Mouse (Mus musculus): ENCODE data around the gene Pth1r. TPM values are rescaled to one million over a fixed set of nuclear protein-coding genes. Genes with fewer than 3 reads are reported as not detected.

Pth1r gene
- polyA plus RNA-seq, 1 experiment from 2014 or later = 46.3 TPM

DNA sequence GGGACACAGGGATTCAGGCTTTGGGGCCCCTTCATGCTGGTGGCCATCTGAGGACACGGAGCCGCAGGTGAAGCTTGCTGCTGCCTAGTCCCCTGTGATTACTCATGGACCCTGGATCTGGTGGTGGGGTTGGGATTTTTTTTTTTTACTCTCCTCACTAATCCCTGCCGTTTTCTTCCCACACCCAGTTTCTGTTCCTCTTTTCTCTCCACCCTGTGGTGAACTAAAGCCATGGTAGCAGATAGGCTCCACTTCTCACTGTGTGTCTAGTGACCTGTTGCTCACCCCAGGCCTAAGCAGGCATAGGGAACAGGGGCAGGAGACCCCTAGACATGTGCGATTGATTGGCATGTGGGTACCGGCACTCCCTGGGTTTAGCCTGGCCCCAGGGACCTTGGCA is 40.2 kb downstream of the Pth1r start:
- H3K9me3 ChIP-seq = no peaks in the 10 kb centered on the region
- H3K36me3 ChIP-seq (replicated peaks) = peaks cover 44% of the 10 kb centered on the region
- 80% methylated on average over 5 of the region's 5 CpGs for WGBS
- H3K27ac ChIP-seq (replicated peaks) = no peak overlapping the region
- H3K4me1 ChIP-seq = peaks cover 12% of the 10 kb centered on the region
- no peaks in the 10 kb centered on the region for H3K27me3 ChIP-seq (replicated peaks; ENCODE audit: low read depth, poor library complexity, severe bottlenecking)
- DNase-seq (ENCODE audit: low spot score) = no peak
- no peak overlapping the region for H3K4me3 ChIP-seq

DNA sequence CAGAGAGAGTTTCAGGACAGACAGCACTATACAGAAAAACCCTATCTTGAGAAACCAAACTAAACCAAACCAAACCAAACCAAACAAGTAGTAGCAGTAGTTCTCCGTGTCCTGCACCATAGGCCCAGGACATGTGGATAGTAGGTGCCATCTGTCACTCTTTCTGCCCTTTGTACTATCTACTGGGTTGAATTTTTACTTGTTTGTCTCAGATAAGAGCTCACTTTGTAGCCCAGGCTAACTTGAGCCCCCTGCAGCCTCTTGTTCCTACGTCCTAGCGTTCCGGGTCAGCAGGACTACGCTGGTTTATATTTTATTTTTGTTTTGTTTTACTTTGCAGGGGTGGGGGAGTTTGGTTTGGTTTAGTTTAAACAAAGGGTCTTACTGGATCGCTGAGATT is 43.0 kb downstream of the Pth1r start:
- Histone ChIP-seq H3K4me3 (no peak overlapping the region), H3K4me1 (peaks cover 4% of the 10 kb centered on the region; the same call in 1 of the 2 replicates), H3K36me3 (replicated peaks) (peaks cover 51% of the 10 kb centered on the region), H3K27me3 (replicated peaks; ENCODE audit: low read depth, poor library complexity, severe bottlenecking) (no peaks in the 10 kb centered on the region), H3K9me3 (no peaks in the 10 kb centered on the region), H3K27ac (replicated peaks) (no peak overlapping the region)
- DNase-seq (ENCODE audit: low spot score) = no peak
- WGBS = 93% methylated on average over 6 of the region's 6 CpGs

DNA sequence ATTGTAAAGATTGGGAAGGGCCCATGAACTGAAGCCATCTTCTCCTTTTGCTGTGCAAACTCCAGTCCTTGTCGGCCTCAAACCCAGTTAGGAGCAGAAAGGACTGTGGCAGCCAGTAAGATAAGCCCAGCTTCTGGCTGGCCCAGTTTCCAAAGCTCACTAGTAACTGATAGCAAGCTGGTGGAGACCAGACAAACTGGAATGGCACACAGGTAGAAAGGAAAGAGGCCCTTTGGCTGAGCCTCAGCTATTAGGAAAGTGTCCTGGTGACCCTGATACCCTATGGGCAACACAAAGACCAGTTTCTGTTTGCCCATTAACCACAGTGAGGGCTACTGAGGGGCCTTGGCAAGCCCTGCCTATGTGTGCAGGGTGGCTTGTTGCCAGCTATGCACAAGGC is 44.1 kb downstream of the Pth1r start:
- no peak overlapping the region for H3K4me3 ChIP-seq
- peaks cover 4% of the 10 kb centered on the region; the same call in 1 of the 2 replicates for H3K4me1 ChIP-seq
- peaks cover 40% of the 10 kb centered on the region for H3K36me3 ChIP-seq (replicated peaks)
- no peaks in the 10 kb centered on the region for H3K27me3 ChIP-seq (replicated peaks; ENCODE audit: low read depth, poor library complexity, severe bottlenecking)
- no peak for DNase-seq (ENCODE audit: low spot score)
- no peak overlapping the region for H3K27ac ChIP-seq (replicated peaks)
- H3K9me3 ChIP-seq = no peaks in the 10 kb centered on the region
- WGBS = 79% methylated on average over 1 of the region's 1 CpGs

- DNase-seq (ENCODE audit: low spot score) = no peak
- H3K36me3 ChIP-seq (replicated peaks) = peaks cover 52% of the 10 kb centered on the region
- no peak overlapping the region for H3K4me3 ChIP-seq
- H3K27ac ChIP-seq (replicated peaks) = no peak overlapping the region
- no peaks in the 10 kb centered on the region for H3K27me3 ChIP-seq (replicated peaks; ENCODE audit: low read depth, poor library complexity, severe bottlenecking)
- H3K9me3 ChIP-seq = no peaks in the 10 kb centered on the region
- 78% methylated on average over 12 of the region's 12 CpGs for WGBS
- H3K4me1 ChIP-seq = no peaks in the 10 kb centered on the region
Measured at GRCm38 (mm10) chr9:110701114-110702032, 45.6 kb downstream of the Pth1r start.

DNA sequence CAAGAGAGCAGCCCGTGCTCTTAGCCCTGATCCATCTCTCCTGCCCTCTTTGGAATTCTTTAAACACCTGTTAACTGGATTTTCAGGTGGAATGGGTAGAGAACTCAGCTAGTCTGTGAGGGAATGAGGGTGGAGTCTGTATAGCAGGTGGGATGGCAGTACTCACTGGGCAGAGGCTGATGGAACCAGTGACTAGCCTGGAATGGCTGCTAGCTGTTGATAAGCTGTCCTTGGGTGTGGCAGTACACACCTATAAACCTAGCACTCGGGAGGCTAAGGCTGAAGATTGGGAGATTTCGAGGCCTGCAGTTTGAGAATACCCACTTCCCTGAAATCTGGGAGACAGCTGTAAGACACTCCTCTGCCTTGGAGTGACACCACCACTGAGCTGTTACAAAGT is 47.4 kb downstream of the Pth1r start:
- Histone ChIP-seq H3K4me3 (no peak overlapping the region), H3K27me3 (replicated peaks; ENCODE audit: low read depth, poor library complexity, severe bottlenecking) (no peaks in the 10 kb centered on the region), H3K9me3 (no peaks in the 10 kb centered on the region), H3K27ac (replicated peaks) (no peak overlapping the region), H3K36me3 (replicated peaks) (peaks cover 61% of the 10 kb centered on the region), H3K4me1 (no peaks in the 10 kb centered on the region)
- 93% methylated on average over 3 of the region's 3 CpGs for WGBS
- DNase-seq (ENCODE audit: low spot score) = no peak

GRCm38 (mm10) chr9:110697465-110697864 is 49.5 kb downstream of the Pth1r start:
- Histone ChIP-seq H3K27ac (replicated peaks) (no peak overlapping the region), H3K36me3 (replicated peaks) (peaks cover 76% of the 10 kb centered on the region), H3K27me3 (replicated peaks; ENCODE audit: low read depth, poor library complexity, severe bottlenecking) (no peaks in the 10 kb centered on the region), H3K4me3 (no peak overlapping the region), H3K4me1 (no peaks in the 10 kb centered on the region), H3K9me3 (no peaks in the 10 kb centered on the region)
- 91% methylated on average over 3 of the region's 3 CpGs for WGBS
- DNase-seq (ENCODE audit: low spot score) = no peak

GRCm38 (mm10) chr9:110696427-110696826 is 50.5 kb downstream of the Pth1r start:
- peaks cover 69% of the 10 kb centered on the region for H3K36me3 ChIP-seq (replicated peaks)
- 91% methylated on average over 5 of the region's 5 CpGs for WGBS

GRCm38 (mm10) chr9:110695165-110695755 is 51.7 kb downstream of the Pth1r start:
- Histone ChIP-seq H3K4me1 (no peaks in the 10 kb centered on the region), H3K27ac (replicated peaks) (no peak overlapping the region), H3K4me3 (no peak overlapping the region), H3K9me3 (no peaks in the 10 kb centered on the region), H3K27me3 (replicated peaks; ENCODE audit: low read depth, poor library complexity, severe bottlenecking) (no peaks in the 10 kb centered on the region), H3K36me3 (replicated peaks) (peaks cover 59% of the 10 kb centered on the region)
- DNase-seq (ENCODE audit: low spot score) = no peak
- WGBS = 81% methylated on average over 4 of the region's 4 CpGs

More at GRCm38 (mm10) chr9:110696427-110696826, 50.5 kb downstream of the Pth1r start:
- Histone ChIP-seq H3K9me3 (no peaks in the 10 kb centered on the region), H3K27me3 (replicated peaks; ENCODE audit: low read depth, poor library complexity, severe bottlenecking) (no peaks in the 10 kb centered on the region), H3K4me3 (no peak overlapping the region), H3K27ac (replicated peaks) (no peak overlapping the region), H3K4me1 (no peaks in the 10 kb centered on the region)
- DNase-seq (ENCODE audit: low spot score) = no peak

GRCm38 (mm10) chr9:110689261-110689779 is 57.6 kb downstream of the Pth1r start:
- 88% methylated on average over 8 of the region's 8 CpGs for WGBS
- Histone ChIP-seq H3K4me1 (peaks cover 26% of the 10 kb centered on the region), H3K9me3 (no peaks in the 10 kb centered on the region), H3K4me3 (no peak overlapping the region), H3K36me3 (replicated peaks) (peaks cover 20% of the 10 kb centered on the region), H3K27ac (replicated peaks) (no peak overlapping the region), H3K27me3 (replicated peaks; ENCODE audit: low read depth, poor library complexity, severe bottlenecking) (no peaks in the 10 kb centered on the region)
- no peak for DNase-seq (ENCODE audit: low spot score)

GRCm38 (mm10) chr9:110687846-110688245 is 59.1 kb downstream of the Pth1r start:
- no peaks in the 10 kb centered on the region for H3K27me3 ChIP-seq (replicated peaks; ENCODE audit: low read depth, poor library complexity, severe bottlenecking)
- WGBS = 90% methylated on average over 2 of the region's 2 CpGs
- no peaks in the 10 kb centered on the region for H3K9me3 ChIP-seq
- H3K4me3 ChIP-seq = no peak overlapping the region
- no peak for DNase-seq (ENCODE audit: low spot score)
- no peak overlapping the region for H3K27ac ChIP-seq (replicated peaks)
- peaks cover 38% of the 10 kb centered on the region for H3K4me1 ChIP-seq
- H3K36me3 ChIP-seq (replicated peaks) = peaks cover 6% of the 10 kb centered on the region

- no peak overlapping the region for H3K4me3 ChIP-seq
- H3K9me3 ChIP-seq = no peaks in the 10 kb centered on the region
- H3K27ac ChIP-seq (replicated peaks) = no peak overlapping the region
- WGBS = 66% methylated on average over 5 of the region's 5 CpGs
- peaks cover 2% of the 10 kb centered on the region; the same call in 1 of the 2 replicates for H3K36me3 ChIP-seq (replicated peaks)
- H3K27me3 ChIP-seq (replicated peaks; ENCODE audit: low read depth, poor library complexity, severe bottlenecking) = no peaks in the 10 kb centered on the region
- DNase-seq (ENCODE audit: low spot score) = no peak
- peaks cover 43% of the 10 kb centered on the region for H3K4me1 ChIP-seq
Measured at GRCm38 (mm10) chr9:110687061-110687460, 59.9 kb downstream of the Pth1r start.

DNA sequence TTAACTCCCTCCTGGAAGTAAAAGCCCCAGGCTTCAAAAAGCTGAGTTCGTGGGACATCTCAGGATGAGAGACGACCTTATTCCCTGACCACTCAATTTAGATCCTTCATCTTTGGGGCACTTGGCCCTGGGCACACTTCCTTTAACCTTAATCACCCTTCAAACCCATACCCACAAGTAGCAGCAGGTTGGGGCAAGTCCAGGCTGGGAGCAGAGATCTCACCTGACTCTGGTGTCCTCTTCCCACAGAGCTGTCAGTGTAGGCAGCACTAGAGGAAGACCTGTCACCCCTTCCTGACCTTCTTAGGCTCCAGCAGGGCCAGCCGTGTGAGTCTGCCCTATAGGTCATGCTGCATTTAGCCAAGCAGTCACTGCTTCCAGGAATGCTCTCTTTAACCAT is 60.5 kb downstream of the Pth1r start:
- no peaks in the 10 kb centered on the region for H3K27me3 ChIP-seq (replicated peaks; ENCODE audit: low read depth, poor library complexity, severe bottlenecking)
- no peak overlapping the region for H3K27ac ChIP-seq (replicated peaks)
- DNase-seq (ENCODE audit: low spot score) = no peak
- H3K36me3 ChIP-seq (replicated peaks) = peaks cover 2% of the 10 kb centered on the region; the same call in 1 of the 2 replicates
- H3K4me1 ChIP-seq = peaks cover 46% of the 10 kb centered on the region
- WGBS = 48% methylated on average over 3 of the region's 3 CpGs
- H3K9me3 ChIP-seq = no peaks in the 10 kb centered on the region
- H3K4me3 ChIP-seq = no peak overlapping the region

Measured in embryonic facial prominence, embryonic 10.5 days (tissue).